Mouse (Mus musculus): ENCODE data around the gene Agfg2. TPM values are rescaled to one million over a fixed set of nuclear protein-coding genes. Genes with fewer than 3 reads are reported as not detected.

Agfg2 gene
- polyA plus RNA-seq, 1 experiment from 2014 or later: 16.4 TPM

GRCm38 (mm10) chr5:137645091-137645651 lies 39.4 kb downstream of the Agfg2 start:
- DNase-seq (ENCODE audit: low spot score): no peak

GRCm38 (mm10) chr5:137644484-137644883 lies 40.0 kb downstream of the Agfg2 start:
- no peak overlapping the region for H3K4me3 ChIP-seq (ENCODE audit: low read depth, low read length)
- peaks cover 31% of the 10 kb centered on the region for H3K27me3 ChIP-seq (replicated peaks; ENCODE audit: control insufficient read depth, insufficient read depth, low read length)
- H3K36me3 ChIP-seq (ENCODE audit: control insufficient read depth, insufficient read depth, low read length): peaks cover 29% of the 10 kb centered on the region
- DNase-seq (ENCODE audit: low spot score): no peak
- H3K4me2 ChIP-seq (ENCODE audit: low read length): no peak overlapping the region
- H3K9me3 ChIP-seq (ENCODE audit: control insufficient read depth, low read length): no peaks in the 10 kb centered on the region
- 37% methylated on average over 19 of the region's 19 CpGs for WGBS
- H3K4me1 ChIP-seq (replicated peaks; ENCODE audit: control insufficient read depth, insufficient read depth, low read length): peaks cover 11% of the 10 kb centered on the region
- no peak overlapping the region for H3K27ac ChIP-seq (ENCODE audit: low read depth)
- no peak overlapping the region for H3K9ac ChIP-seq (ENCODE audit: low read length)
- no peak for ATAC-seq (replicated peaks; ENCODE audit: low FRiP score, low TSS enrichment, low read depth)

More at GRCm38 (mm10) chr5:137645091-137645651, 39.4 kb downstream of the Agfg2 start:
- Histone ChIP-seq H3K27ac (ENCODE audit: low read depth) (no peak overlapping the region), H3K4me3 (ENCODE audit: low read depth, low read length) (peak overlapping the region; percentile 25), H3K36me3 (ENCODE audit: control insufficient read depth, insufficient read depth, low read length) (peaks cover 26% of the 10 kb centered on the region), H3K4me2 (ENCODE audit: low read length) (peak overlapping the region; percentile 44), H3K4me1 (replicated peaks; ENCODE audit: control insufficient read depth, insufficient read depth, low read length) (peaks cover 17% of the 10 kb centered on the region), H3K9me3 (ENCODE audit: control insufficient read depth, low read length) (no peaks in the 10 kb centered on the region), H3K9ac (ENCODE audit: low read length) (peak overlapping the region; percentile 25; the same call in 1 of the 2 replicates), H3K27me3 (replicated peaks; ENCODE audit: control insufficient read depth, insufficient read depth, low read length) (peaks cover 31% of the 10 kb centered on the region)
- ATAC-seq (replicated peaks; ENCODE audit: low FRiP score, low TSS enrichment, low read depth): no peak
- 4% methylated on average over 44 of the region's 44 CpGs for WGBS

DNA sequence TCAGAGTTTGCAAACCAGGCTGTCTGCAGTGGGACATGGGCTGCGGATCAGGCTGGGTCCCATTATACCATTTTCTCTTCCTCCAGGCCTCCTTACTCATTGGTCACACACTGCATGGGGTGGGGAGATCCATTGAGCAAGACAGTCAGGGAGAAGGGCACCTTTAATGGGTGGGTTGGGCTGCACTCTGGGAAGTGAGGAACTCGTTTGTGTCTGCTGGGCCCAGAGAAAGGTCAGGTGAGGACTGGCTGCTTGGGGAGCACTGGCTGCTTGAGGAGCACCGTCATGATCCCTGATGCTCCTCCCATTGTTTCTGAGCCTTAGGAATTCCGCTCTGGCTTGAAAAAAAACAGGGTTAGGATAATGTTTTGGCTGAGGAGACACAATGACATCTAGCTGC lies 41.6 kb downstream of the Agfg2 start:
- H3K9me3 ChIP-seq (ENCODE audit: control insufficient read depth, low read length): no peaks in the 10 kb centered on the region
- H3K9ac ChIP-seq (ENCODE audit: low read length): no peak overlapping the region
- peaks cover 45% of the 10 kb centered on the region for H3K36me3 ChIP-seq (ENCODE audit: control insufficient read depth, insufficient read depth, low read length)
- peaks cover 31% of the 10 kb centered on the region for H3K27me3 ChIP-seq (replicated peaks; ENCODE audit: control insufficient read depth, insufficient read depth, low read length)
- peaks cover 7% of the 10 kb centered on the region; the same call in 1 of the 2 replicates for H3K4me1 ChIP-seq (replicated peaks; ENCODE audit: control insufficient read depth, insufficient read depth, low read length)
- ATAC-seq (replicated peaks; ENCODE audit: low FRiP score, low TSS enrichment, low read depth): no peak
- H3K4me2 ChIP-seq (ENCODE audit: low read length): no peak overlapping the region
- no peak for DNase-seq (ENCODE audit: low spot score)
- no peak overlapping the region for H3K27ac ChIP-seq (ENCODE audit: low read depth)
- H3K4me3 ChIP-seq (ENCODE audit: low read depth, low read length): no peak overlapping the region
- 38% methylated on average over 4 of the region's 4 CpGs for WGBS

DNA sequence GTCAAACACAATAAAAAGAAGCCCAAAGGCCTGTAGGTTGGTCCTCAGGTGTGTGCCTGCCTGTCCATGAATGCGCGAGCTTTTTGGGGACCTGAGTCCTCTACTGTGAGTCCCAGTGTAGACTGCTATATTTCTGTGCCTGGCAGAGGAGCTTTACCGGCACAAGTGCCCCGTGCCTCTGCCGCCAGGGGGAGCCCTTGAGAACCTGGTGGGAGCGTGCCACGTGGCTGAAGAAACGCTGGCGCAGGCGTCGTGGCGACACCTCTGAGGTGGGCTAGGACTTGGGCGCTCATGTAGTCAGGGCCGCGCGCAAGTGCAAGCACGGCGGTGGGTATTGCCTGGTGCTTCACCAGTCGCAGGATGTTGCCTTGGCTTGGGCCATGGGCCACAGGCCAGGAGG lies 43.5 kb downstream of the Agfg2 start, which contains the start of gene Sap25:
Sap25 (plus strand) TSS at position 281 of the 400 bp plus-strand sequence.
- H3K9ac ChIP-seq (ENCODE audit: low read length): no peak within 1 kb of the TSS
- peaks cover 63% of the 10 kb centered on the region for H3K36me3 ChIP-seq (ENCODE audit: control insufficient read depth, insufficient read depth, low read length)
- H3K27me3 ChIP-seq (replicated peaks; ENCODE audit: control insufficient read depth, insufficient read depth, low read length): peaks cover 28% of the 10 kb centered on the region
- ATAC-seq (replicated peaks; ENCODE audit: low FRiP score, low TSS enrichment, low read depth): no peak
- no peak for DNase-seq (ENCODE audit: low spot score)
- H3K4me2 ChIP-seq (ENCODE audit: low read length): no peak within 1 kb of the TSS
- no peak within 1 kb of the TSS for H3K4me3 ChIP-seq (ENCODE audit: low read depth, low read length)
- H3K9me3 ChIP-seq (ENCODE audit: control insufficient read depth, low read length): no peaks in the 10 kb centered on the region
- WGBS: 87% methylated on average over 19 of the region's 19 CpGs
- H3K27ac ChIP-seq (ENCODE audit: low read depth): no peak within 1 kb of the TSS
- peaks cover 7% of the 10 kb centered on the region; the same call in 1 of the 2 replicates for H3K4me1 ChIP-seq (replicated peaks; ENCODE audit: control insufficient read depth, insufficient read depth, low read length)

- Histone ChIP-seq H3K36me3 (ENCODE audit: control insufficient read depth, insufficient read depth, low read length) (peaks cover 76% of the 10 kb centered on the region), H3K4me1 (replicated peaks; ENCODE audit: control insufficient read depth, insufficient read depth, low read length) (no peaks in the 10 kb centered on the region), H3K27ac (ENCODE audit: low read depth) (no peak overlapping the region), H3K9ac (ENCODE audit: low read length) (no peak overlapping the region), H3K4me2 (ENCODE audit: low read length) (no peak overlapping the region), H3K27me3 (replicated peaks; ENCODE audit: control insufficient read depth, insufficient read depth, low read length) (peaks cover 13% of the 10 kb centered on the region), H3K4me3 (ENCODE audit: low read depth, low read length) (no peak overlapping the region), H3K9me3 (ENCODE audit: control insufficient read depth, low read length) (no peaks in the 10 kb centered on the region)
- ATAC-seq (replicated peaks; ENCODE audit: low FRiP score, low TSS enrichment, low read depth): no peak
- no peak for DNase-seq (ENCODE audit: low spot score)
- WGBS: 78% methylated on average over 7 of the region's 7 CpGs
Observed at GRCm38 (mm10) chr5:137639472-137639871, 45.1 kb downstream of the Agfg2 start.

DNA sequence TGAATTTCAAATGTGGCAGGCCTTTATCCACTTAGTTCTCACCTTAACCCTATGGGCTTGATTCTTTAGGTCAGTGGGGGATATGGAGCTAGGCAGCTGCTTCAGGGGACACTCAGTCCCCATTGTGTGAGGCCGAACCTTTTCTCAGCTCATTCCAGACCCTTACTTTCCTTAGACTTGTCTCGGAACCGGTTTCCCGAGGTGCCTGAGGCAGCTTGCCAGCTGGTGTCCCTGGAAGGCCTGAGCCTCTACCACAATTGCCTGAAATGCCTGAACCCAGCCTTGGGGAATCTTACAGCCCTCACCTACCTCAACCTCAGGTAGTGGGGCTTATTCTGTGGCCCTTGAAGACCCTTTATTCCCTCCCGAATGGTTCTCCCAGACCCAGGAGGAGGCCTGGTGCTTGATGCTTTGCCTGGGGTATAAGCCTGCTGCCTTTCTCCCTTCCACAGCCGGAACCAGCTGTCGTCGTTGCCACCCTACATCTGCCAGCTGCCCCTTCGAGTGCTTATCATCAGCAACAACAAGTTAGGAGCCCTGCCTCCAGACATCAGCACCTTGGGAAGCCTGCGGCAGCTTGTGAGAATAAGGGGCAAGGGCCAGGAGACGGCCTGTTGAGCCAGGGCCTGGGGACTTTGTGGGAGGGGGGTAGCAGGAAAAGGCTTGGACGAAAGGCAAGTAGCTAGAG lies 51.0 kb downstream of the Agfg2 start:
- 77% methylated on average over 12 of the region's 12 CpGs for whole genome bisulfite sequencing
- DNase-seq (ENCODE audit: low spot score): no peak
- no peak overlapping the region for H3K27ac ChIP-seq (ENCODE audit: low read depth)
- no peak overlapping the region for H3K4me2 ChIP-seq (ENCODE audit: low read length)
- H3K27me3 ChIP-seq (replicated peaks; ENCODE audit: control insufficient read depth, insufficient read depth, low read length): no peaks in the 10 kb centered on the region
- peaks cover 21% of the 10 kb centered on the region for H3K4me1 ChIP-seq (replicated peaks; ENCODE audit: control insufficient read depth, insufficient read depth, low read length)
- H3K9me3 ChIP-seq (ENCODE audit: control insufficient read depth, low read length): no peaks in the 10 kb centered on the region
- no peak overlapping the region for H3K9ac ChIP-seq (ENCODE audit: low read length)
- no peak for ATAC-seq (replicated peaks; ENCODE audit: low FRiP score, low TSS enrichment, low read depth)
- H3K36me3 ChIP-seq (ENCODE audit: control insufficient read depth, insufficient read depth, low read length): peaks cover 52% of the 10 kb centered on the region
- no peak overlapping the region for H3K4me3 ChIP-seq (ENCODE audit: low read depth, low read length)

DNA sequence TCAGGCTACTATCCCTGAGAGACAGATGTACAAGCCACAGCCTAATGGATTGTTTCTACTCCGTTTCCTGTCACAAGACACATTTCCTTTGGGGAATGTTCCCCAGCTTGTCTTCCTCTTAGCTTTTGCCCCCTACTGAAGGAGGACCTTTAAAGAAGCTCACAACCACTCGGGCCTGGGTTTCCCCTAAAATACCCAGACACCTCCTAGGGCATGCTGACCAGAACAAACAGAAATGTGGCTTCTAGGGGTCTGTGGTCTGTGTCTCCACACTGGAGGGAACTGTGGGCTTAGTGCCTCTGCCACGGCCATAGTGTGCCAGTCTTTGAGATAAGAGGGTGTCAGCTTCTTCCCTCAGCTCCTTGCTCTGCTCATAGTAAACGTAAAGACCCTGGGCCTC lies 52.9 kb downstream of the Agfg2 start:
- Histone ChIP-seq H3K4me1 (replicated peaks; ENCODE audit: control insufficient read depth, insufficient read depth, low read length) (peaks cover 29% of the 10 kb centered on the region), H3K36me3 (ENCODE audit: control insufficient read depth, insufficient read depth, low read length) (peaks cover 32% of the 10 kb centered on the region), H3K4me3 (ENCODE audit: low read depth, low read length) (no peak overlapping the region), H3K27ac (ENCODE audit: low read depth) (no peak overlapping the region; the same call in 1 of the 2 replicates), H3K4me2 (ENCODE audit: low read length) (peak overlapping the region; percentile 80), H3K27me3 (replicated peaks; ENCODE audit: control insufficient read depth, insufficient read depth, low read length) (no peaks in the 10 kb centered on the region), H3K9me3 (ENCODE audit: control insufficient read depth, low read length) (no peaks in the 10 kb centered on the region), H3K9ac (ENCODE audit: low read length) (no peak overlapping the region)
- no peak for ATAC-seq (replicated peaks; ENCODE audit: low FRiP score, low TSS enrichment, low read depth)
- DNase-seq (ENCODE audit: low spot score): no peak
- WGBS: 68% methylated on average over 4 of the region's 4 CpGs

- H3K4me3 ChIP-seq (ENCODE audit: low read depth, low read length): peak overlapping the region; percentile 18; the same call in 1 of the 2 replicates
- peak overlapping the region; percentile 20; the same call in 1 of the 2 replicates for H3K9ac ChIP-seq (ENCODE audit: low read length)
- H3K4me2 ChIP-seq (ENCODE audit: low read length): peak overlapping the region; percentile 80
- peaks cover 29% of the 10 kb centered on the region for H3K4me1 ChIP-seq (replicated peaks; ENCODE audit: control insufficient read depth, insufficient read depth, low read length)
- ATAC-seq (replicated peaks; ENCODE audit: low FRiP score, low TSS enrichment, low read depth) (no peak), DNase-seq (ENCODE audit: low spot score) (no peak)
- peak overlapping the region; percentile 94 for H3K27ac ChIP-seq (ENCODE audit: low read depth)
- no peaks in the 10 kb centered on the region for H3K9me3 ChIP-seq (ENCODE audit: control insufficient read depth, low read length)
- WGBS: 61% methylated on average over 9 of the region's 9 CpGs
- H3K27me3 ChIP-seq (replicated peaks; ENCODE audit: control insufficient read depth, insufficient read depth, low read length): no peaks in the 10 kb centered on the region
- H3K36me3 ChIP-seq (ENCODE audit: control insufficient read depth, insufficient read depth, low read length): peaks cover 28% of the 10 kb centered on the region
Observed at GRCm38 (mm10) chr5:137631171-137631570, 53.4 kb downstream of the Agfg2 start.

Measured in intestine, embryonic 14.5 days (tissue).